Mouse (Mus musculus) liver, postnatal 0 days (tissue): Measurements from ENCODE around the gene Irx1. TPM values are rescaled to one million over a fixed set of nuclear protein-coding genes. Genes with fewer than 3 reads are reported as not detected.

Experiments
- ATAC-seq: fragments of 200-750 bp; cut with Nextera tagmentation; 2 replicates; pipeline ENCODE4 v1.8.0; 2017; ENCODE audit warnings: mild to moderate bottlenecking, moderate library complexity
- DNase-seq: peaks from one replicate; pipeline ENCODE4 v3.0.0-alpha.2; 2016
- H3K27ac ChIP-seq: fragments of 300-500 bp; sonication (generic); 2 replicates; pipeline ENCODE4 v1.5.1; 2014; ENCODE audit warnings: antibody characterized with exemption, moderate library complexity, mild to moderate bottlenecking, low read depth
- H3K27me3 ChIP-seq: fragments of 300-500 bp; sonication (generic); 2 replicates; pipeline ENCODE4 v1.6.1; 2014; ENCODE audit warnings: low read length, control low read depth, mixed read lengths; ENCODE audit not compliant: insufficient read depth
- H3K36me3 ChIP-seq: fragments of 300-500 bp; sonication (generic); replicated peaks from 2 replicates; pipeline ENCODE4 v1.6.1; 2014; ENCODE audit warnings: mild to moderate bottlenecking, control low read depth, low read length, moderate library complexity, mixed read lengths; ENCODE audit not compliant: insufficient read depth
- H3K4me1 ChIP-seq: fragments of 300-500 bp; sonication (generic); 2 replicates; pipeline ENCODE4 v1.6.1; 2014; ENCODE audit warnings: antibody characterized with exemption, mild to moderate bottlenecking, control low read depth; ENCODE audit not compliant: insufficient read depth
- H3K4me2 ChIP-seq: fragments of 300-500 bp; sonication (generic); 2 replicates; pipeline ENCODE4 v1.6.1; 2014; ENCODE audit warnings: low read depth, mild to moderate bottlenecking, low read length, moderate library complexity, mixed read lengths
- H3K4me3 ChIP-seq: fragments of 300-500 bp; sonication (generic); 2 replicates; pipeline ENCODE4 v1.5.1; 2014; ENCODE audit warnings: low read depth, low read length
- H3K9ac ChIP-seq: fragments of 300-500 bp; sonication (generic); replicated peaks from 2 replicates; pipeline ENCODE4 v1.6.1; 2014; ENCODE audit warnings: mild to moderate bottlenecking, moderate library complexity
- H3K9me3 ChIP-seq: fragments of 300-500 bp; sonication (generic); 2 replicates; pipeline ENCODE4 v1.6.1; 2016; ENCODE audit warnings: mild to moderate bottlenecking, control low read depth, low read length, mixed read lengths
- CTCF ChIP-seq: sonication (generic); IDR thresholded peaks from 2 replicates; pipeline ENCODE4 v1.5.1; 2016; ENCODE audit warnings: antibody characterized with exemption, low read depth
- EP300 ChIP-seq: IDR thresholded peaks from 2 replicates; pipeline ENCODE4 v1.6.1; 2016; ENCODE audit warnings: antibody characterized with exemption, low read depth, mild to moderate bottlenecking
- WGBS: fragments of 180-500 bp; shearing (Covaris S2); extraction: QIAGEN DNeasy Blood & Tissue Kit; methylation state at CpG from one replicate; pipeline ENCODE4 v1.1.7; 2014; ENCODE audit not compliant: insufficient replicate concordance; 5-methylcytosine and 5-hydroxymethylcytosine counted together
- polyA plus RNA-seq: library from polyadenylated mRNA; unstranded; fragments of >200 nt; fragmentation: Nextera tagmentation; extraction: Ambion mirVana; gene quantifications from 2 replicates; pipeline ENCODE4 v1.2.1, GENCODE M21; 2015

Irx1 gene
- polyA plus RNA-seq, 1 experiment from 2014 or later = not detected

DNA sequence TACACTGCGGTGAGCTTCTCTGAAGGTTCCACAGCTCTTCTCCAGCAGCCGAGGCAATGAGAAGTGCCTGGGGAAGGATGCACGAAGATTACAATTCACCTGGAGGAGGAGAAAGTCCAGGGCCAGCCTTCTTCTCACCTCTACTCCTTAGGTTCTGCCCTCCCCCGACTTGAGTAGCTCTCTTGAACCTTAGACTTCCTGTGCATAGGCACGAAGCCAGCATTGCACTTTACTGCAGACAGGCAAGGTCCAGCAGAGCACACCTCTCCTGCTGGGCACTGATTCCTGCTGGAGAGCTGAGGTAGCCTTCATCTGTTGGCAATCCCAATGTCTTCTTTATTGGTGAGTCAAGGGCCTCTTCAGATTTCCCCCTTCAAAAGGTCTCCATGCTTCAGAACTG, 13.7 kb downstream of the Irx1 start:
- H3K4me3 ChIP-seq = no peak overlapping the region
- H3K9ac ChIP-seq = no peak overlapping the region
- no peak for ATAC-seq
- no peak for DNase-seq
- H3K4me1 ChIP-seq = no peaks in the 10 kb centered on the region
- WGBS = 55% methylated on average over 5 of the region's 5 CpGs
- H3K36me3 ChIP-seq = no peaks in the 10 kb centered on the region
- no peak overlapping the region for H3K27ac ChIP-seq
- 0 out of 2 replicates have a peak, but pooled peaks cover 6% of the 10 kb centered on the region for H3K27me3 ChIP-seq
- no peak overlapping the region for H3K4me2 ChIP-seq
- TF ChIP-seq EP300 (no peak), CTCF (no peak)
- no peaks in the 10 kb centered on the region for H3K9me3 ChIP-seq

DNA sequence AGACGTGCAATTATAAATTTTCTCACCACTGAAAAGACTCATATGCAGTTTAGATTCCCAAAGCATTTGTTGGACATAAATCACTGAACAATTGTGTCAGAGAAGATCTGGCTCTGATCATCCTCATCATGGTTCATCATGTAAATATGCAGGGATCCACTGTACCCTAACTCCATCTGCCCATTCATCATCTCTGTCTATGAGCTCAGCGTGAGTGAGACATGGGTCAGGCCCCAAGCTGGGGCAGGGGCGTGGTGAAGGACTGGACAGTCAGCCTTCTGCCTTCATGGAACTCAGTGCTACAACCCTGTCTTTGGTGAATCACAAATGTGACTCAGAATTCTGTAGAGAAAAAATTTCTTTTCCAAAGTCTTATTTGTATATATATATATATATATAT, 53.2 kb downstream of the Irx1 start:
- TF ChIP-seq EP300 = no peak
- TF ChIP-seq CTCF = no peak
- ATAC-seq (no peak), DNase-seq (no peak)
- Histone ChIP-seq H3K4me1 (no peaks in the 10 kb centered on the region), H3K27me3 (no peaks in the 10 kb centered on the region), H3K9me3 (no peaks in the 10 kb centered on the region), H3K4me2 (no peak overlapping the region), H3K36me3 (no peaks in the 10 kb centered on the region), H3K27ac (no peak overlapping the region), H3K4me3 (no peak overlapping the region), H3K9ac (no peak overlapping the region)
- WGBS = 57% methylated on average over 3 of the region's 3 CpGs
